Comparison of ENCODE assay signal across 21 mouse cellular contexts in genomic region chr12:25272114-25272751, GRCm38 (mm10).
DNase-seq lines count a peak whose midpoint lies in the region; ATAC-seq and TF ChIP-seq lines count a peak whose summit lies in the region.
"Had no signal": no experiment of that assay in that cellular context is flagged by ENCODE, and none has a peak within 500 bp of the region (broad histone marks: within the 10 kb centered on the region; RNA-seq: fewer than 3 reads in every experiment).

No protein-coding gene starts in this region.

- no peaks in the 10 kb centered on the region for H3K9me3 ChIP-seq in hindbrain, embryonic 16.5 days (ENCODE audit: control insufficient read depth, low read length)
- no peaks in the 10 kb centered on the region for H3K9me3 ChIP-seq in hindbrain, embryonic 11.5 days (ENCODE audit: control insufficient read depth, low read length)
- no peaks in the 10 kb centered on the region for H3K9me3 ChIP-seq in midbrain, embryonic 11.5 days (ENCODE audit: control insufficient read depth, low read length)
- no peaks in the 10 kb centered on the region for H3K9me3 ChIP-seq in midbrain, postnatal 0 days (ENCODE audit: low read length)
- H3K9me3 ChIP-seq in intestine, embryonic 15.5 days: no peaks in the 10 kb centered on the region
- H3K9me3 ChIP-seq in neural tube, embryonic 13.5 days: no peaks in the 10 kb centered on the region
- H3K9me3 ChIP-seq: liver, embryonic 13.5 days; lung, embryonic 15.5 days; midbrain, embryonic 12.5 days had no signal

- no peak for TF ChIP-seq CTCF in midbrain, postnatal 0 days (IDR thresholded peaks at IDR 0.05)

- H3K9ac ChIP-seq in hindbrain, embryonic 16.5 days (ENCODE audit: low read depth, low read length): no peak overlapping the region
- H3K9ac ChIP-seq in hindbrain, embryonic 11.5 days (ENCODE audit: low read depth, low read length): no peak overlapping the region
- H3K9ac ChIP-seq in midbrain, embryonic 11.5 days (ENCODE audit: low read length): no peak overlapping the region
- H3K9ac ChIP-seq in midbrain, postnatal 0 days (replicated peaks; ENCODE audit: low read length, poor library complexity, severe bottlenecking): no peak overlapping the region
- no peak overlapping the region for H3K9ac ChIP-seq in intestine, embryonic 15.5 days
- no peak overlapping the region for H3K9ac ChIP-seq in neural tube, embryonic 13.5 days
- H3K9ac ChIP-seq: heart, embryonic 12.5 days; liver, embryonic 13.5 days; lung, embryonic 15.5 days; midbrain, embryonic 12.5 days had no signal

- H3K27me3 ChIP-seq in hindbrain, embryonic 16.5 days (replicated peaks; ENCODE audit: control insufficient read depth, insufficient read depth, low read length): no peaks in the 10 kb centered on the region
- H3K27me3 ChIP-seq in hindbrain, embryonic 11.5 days (ENCODE audit: control insufficient read depth, insufficient read depth, low read length): no peaks in the 10 kb centered on the region
- H3K27me3 ChIP-seq in midbrain, embryonic 11.5 days (ENCODE audit: control insufficient read depth, insufficient read depth, low read length): no peaks in the 10 kb centered on the region
- no peaks in the 10 kb centered on the region for H3K27me3 ChIP-seq in midbrain, postnatal 0 days (ENCODE audit: insufficient read depth, low read length)
- H3K27me3 ChIP-seq in intestine, embryonic 15.5 days (replicated peaks): no peaks in the 10 kb centered on the region
- H3K27me3 ChIP-seq in neural tube, embryonic 13.5 days: no peaks in the 10 kb centered on the region
- H3K27me3 ChIP-seq: heart, embryonic 12.5 days; liver, embryonic 13.5 days; lung, embryonic 15.5 days had no signal

- H3K4me2 ChIP-seq in hindbrain, embryonic 16.5 days (ENCODE audit: low read length): no peak overlapping the region
- H3K4me2 ChIP-seq in hindbrain, embryonic 11.5 days (replicated peaks; ENCODE audit: low read depth, low read length): no peak overlapping the region
- H3K4me2 ChIP-seq in midbrain, embryonic 11.5 days: no peak overlapping the region
- no peak overlapping the region for H3K4me2 ChIP-seq in midbrain, postnatal 0 days (ENCODE audit: low read depth, low read length, poor library complexity, severe bottlenecking)
- no peak overlapping the region for H3K4me2 ChIP-seq in intestine, embryonic 15.5 days (replicated peaks)
- H3K4me2 ChIP-seq in neural tube, embryonic 13.5 days: no peak overlapping the region
- H3K4me2 ChIP-seq: heart, embryonic 12.5 days; liver, embryonic 13.5 days; lung, embryonic 15.5 days; midbrain, embryonic 12.5 days had no signal

- H3K27ac ChIP-seq in hindbrain, embryonic 16.5 days (ENCODE audit: low read depth, low read length): no peak overlapping the region
- no peak overlapping the region for H3K27ac ChIP-seq in hindbrain, embryonic 11.5 days (ENCODE audit: low read depth, low read length)
- no peak overlapping the region for H3K27ac ChIP-seq in midbrain, embryonic 11.5 days (ENCODE audit: low read depth, low read length)
- H3K27ac ChIP-seq in midbrain, postnatal 0 days (ENCODE audit: low read depth, low read length): no peak overlapping the region
- peak overlapping the region; percentile 1; the same call in 1 of the 2 replicates for H3K27ac ChIP-seq in intestine, embryonic 15.5 days
- H3K27ac ChIP-seq in neural tube, embryonic 13.5 days (replicated peaks): no peak overlapping the region
- H3K27ac ChIP-seq: liver, embryonic 13.5 days; lung, embryonic 15.5 days; macrophage; midbrain, embryonic 12.5 days had no signal

- H3K4me3 ChIP-seq in hindbrain, embryonic 16.5 days (ENCODE audit: low read length): no peak overlapping the region
- H3K4me3 ChIP-seq in hindbrain, embryonic 11.5 days (ENCODE audit: low read depth, low read length): no peak overlapping the region
- H3K4me3 ChIP-seq in midbrain, embryonic 11.5 days (ENCODE audit: low read depth, low read length): no peak overlapping the region
- H3K4me3 ChIP-seq in midbrain, postnatal 0 days (ENCODE audit: low read depth, low read length): no peak overlapping the region
- H3K4me3 ChIP-seq in intestine, embryonic 15.5 days (replicated peaks): no peak overlapping the region
- H3K4me3 ChIP-seq in neural tube, embryonic 13.5 days: no peak overlapping the region
- H3K4me3 ChIP-seq: heart, embryonic 12.5 days; liver, embryonic 13.5 days; lung, embryonic 15.5 days; midbrain, embryonic 12.5 days had no signal

- no peak for DNase-seq in hindbrain, embryonic 11.5 days (ENCODE audit: low spot score)
- peak; percentile 77 for DNase-seq in midbrain, embryonic 11.5 days (ENCODE audit: low spot score, missing footprints)
- DNase-seq in midbrain, postnatal 0 days (ENCODE audit: low spot score): no peak
- DNase-seq in lung, postnatal 10 days: no peak
- DNase-seq in adrenal gland, postnatal 25 days: no peak
- DNase-seq: cerebellum, adult 18-20 months; cerebellum, postnatal 25 days; embryo, embryonic 11 days; heart, postnatal 14 days; layer of hippocampus, adult 9-11 months; liver, embryonic 13.5 days; right cerebral cortex, adult 18-20 months; thymus, adult 2 months had no signal

- no peaks in the 10 kb centered on the region for H3K36me3 ChIP-seq in hindbrain, embryonic 16.5 days (ENCODE audit: control insufficient read depth, insufficient read depth, low read length)
- no peaks in the 10 kb centered on the region for H3K36me3 ChIP-seq in hindbrain, embryonic 11.5 days (ENCODE audit: control insufficient read depth, insufficient read depth, low read length)
- no peaks in the 10 kb centered on the region for H3K36me3 ChIP-seq in midbrain, embryonic 11.5 days (ENCODE audit: control insufficient read depth, insufficient read depth, low read length)
- H3K36me3 ChIP-seq in midbrain, postnatal 0 days (ENCODE audit: insufficient read depth, low read length): no peaks in the 10 kb centered on the region
- no peaks in the 10 kb centered on the region for H3K36me3 ChIP-seq in intestine, embryonic 15.5 days
- H3K36me3 ChIP-seq in neural tube, embryonic 13.5 days: no peaks in the 10 kb centered on the region
- H3K36me3 ChIP-seq: heart, embryonic 12.5 days; liver, embryonic 13.5 days; lung, embryonic 15.5 days; midbrain, embryonic 12.5 days had no signal

- no peaks in the 10 kb centered on the region; the same call in 1 of the 2 replicates for H3K4me1 ChIP-seq in hindbrain, embryonic 16.5 days (ENCODE audit: control insufficient read depth, insufficient read depth, low read depth, low read length)
- no peaks in the 10 kb centered on the region for H3K4me1 ChIP-seq in hindbrain, embryonic 11.5 days (replicated peaks; ENCODE audit: control insufficient read depth, insufficient read depth, low read length)
- no peaks in the 10 kb centered on the region for H3K4me1 ChIP-seq in midbrain, embryonic 11.5 days (ENCODE audit: control insufficient read depth, insufficient read depth, low read length)
- no peaks in the 10 kb centered on the region for H3K4me1 ChIP-seq in midbrain, postnatal 0 days (ENCODE audit: insufficient read depth, low read length)
- H3K4me1 ChIP-seq in intestine, embryonic 15.5 days (replicated peaks): peaks cover 12% of the 10 kb centered on the region
- H3K4me1 ChIP-seq in neural tube, embryonic 13.5 days (replicated peaks): peaks cover 32% of the 10 kb centered on the region
- H3K4me1 ChIP-seq: midbrain, embryonic 12.5 days had no signal

- WGBS in hindbrain, embryonic 16.5 days: 36% methylated on average over 6 of the region's 6 CpGs
- 50% methylated on average over 6 of the region's 6 CpGs for WGBS in hindbrain, embryonic 11.5 days
- 74% methylated on average over 6 of the region's 6 CpGs for WGBS in midbrain, embryonic 11.5 days
- 58% methylated on average over 6 of the region's 6 CpGs for WGBS in midbrain, postnatal 0 days
- WGBS in intestine, embryonic 15.5 days: 25% methylated on average over 6 of the region's 6 CpGs
- WGBS in neural tube, embryonic 13.5 days: 19% methylated on average over 6 of the region's 6 CpGs

- ATAC-seq in hindbrain, embryonic 16.5 days: peak; percentile 64; the same call in 1 of the 2 replicates
- ATAC-seq in hindbrain, embryonic 11.5 days (ENCODE audit: low FRiP score): no peak; the same call in 1 of the 2 replicates
- no peak for ATAC-seq in midbrain, embryonic 11.5 days (ENCODE audit: low FRiP score)
- ATAC-seq in midbrain, postnatal 0 days (ENCODE audit: low FRiP score): no peak
- peak; percentile 71 for ATAC-seq in intestine, embryonic 15.5 days
- ATAC-seq in neural tube, embryonic 13.5 days (ENCODE audit: low read depth): peak; percentile 57; the same call in 1 of the 2 replicates
- ATAC-seq: activated CD4-positive, CD25-positive, alpha-beta regulatory T cell, adult 4 months had no signal

Comparison
In these comparisons a context has a peak if more than half of its experiments do, and no peak if none do; other contexts are left out.
1. ATAC-seq: peak in hindbrain, embryonic 16.5 days (single experiment), intestine, embryonic 15.5 days (single experiment) and neural tube, embryonic 13.5 days (single experiment); none in hindbrain, embryonic 11.5 days (single experiment), midbrain, embryonic 11.5 days (single experiment) and midbrain, postnatal 0 days (single experiment).